Mouse (Mus musculus) kidney, postnatal 0 days (tissue): ENCODE results near the gene Mrpl54. TPM values are rescaled to one million over a fixed set of nuclear protein-coding genes. Genes with fewer than 3 reads are reported as not detected.
A peak's percentile ranks its signal among the peaks of the same experiment; 100 is the strongest.

Source experiments
- ATAC-seq: fragments of 200-750 bp; cut with Nextera tagmentation; replicated peaks from 2 replicates; pipeline ENCODE4 v1.8.0; 2017; ENCODE audit warnings: low read depth, moderate number of reproducible peaks, moderate TSS enrichment, moderate library complexity; ENCODE audit not compliant: low FRiP score
- DNase-seq: peaks from one replicate; pipeline ENCODE4 v3.0.0-alpha.2; 2016; ENCODE audit warnings: low spot score
- H3K27ac ChIP-seq: fragments of 300-500 bp; sonication (generic); 2 replicates; pipeline ENCODE4 v1.5.1; 2014; ENCODE audit warnings: mild to moderate bottlenecking
- H3K27me3 ChIP-seq: fragments of 300-500 bp; sonication (generic); 2 replicates; pipeline ENCODE4 v1.6.1; 2014; ENCODE audit warnings: low read length, mixed read lengths; ENCODE audit not compliant: insufficient read depth
- H3K36me3 ChIP-seq: fragments of 300-500 bp; sonication (generic); 2 replicates; pipeline ENCODE4 v1.6.1; 2014; ENCODE audit warnings: low read length, mixed read lengths; ENCODE audit not compliant: insufficient read depth
- H3K4me1 ChIP-seq: fragments of 300-500 bp; sonication (generic); replicated peaks from 2 replicates; pipeline ENCODE4 v1.6.1; 2014; ENCODE audit warnings: antibody characterized with exemption, low read length, mixed read lengths; ENCODE audit not compliant: insufficient read depth
- H3K4me2 ChIP-seq: fragments of 300-500 bp; sonication (generic); 2 replicates; pipeline ENCODE4 v1.6.1; 2014; ENCODE audit warnings: mild to moderate bottlenecking, low read length, moderate library complexity, mixed read lengths
- H3K4me3 ChIP-seq: fragments of 300-500 bp; sonication (generic); replicated peaks from 2 replicates; pipeline ENCODE4 v1.5.1; 2014; ENCODE audit warnings: low read depth, low read length
- H3K9ac ChIP-seq: fragments of 300-500 bp; sonication (generic); 2 replicates; pipeline ENCODE4 v1.6.1; 2014; ENCODE audit warnings: low read depth, low read length
- H3K9me3 ChIP-seq: fragments of 300-500 bp; sonication (generic); replicated peaks from 2 replicates; pipeline ENCODE4 v1.6.1; 2016; ENCODE audit warnings: low read length, inconsistent platforms, mixed read lengths
- CTCF ChIP-seq: IDR thresholded peaks from 2 replicates; pipeline ENCODE4 v1.5.1; 2016; ENCODE audit warnings: antibody characterized with exemption, low read depth, mild to moderate bottlenecking, moderate library complexity
- WGBS: fragments of 180-500 bp; shearing (Covaris S2); extraction: QIAGEN DNeasy Blood & Tissue Kit; methylation state at CpG from one replicate; pipeline ENCODE4 v1.1.7; 2014; 5-methylcytosine and 5-hydroxymethylcytosine counted together
- polyA plus RNA-seq: library from polyadenylated mRNA; unstranded; fragments of >200 nt; fragmentation: Nextera tagmentation; extraction: Ambion mirVana; gene quantifications from 2 replicates; pipeline ENCODE4 v1.2.1, GENCODE M21; 2015

Gene Mrpl54
- polyA plus RNA-seq, 1 experiment from 2014 or later = 283 TPM

DNA sequence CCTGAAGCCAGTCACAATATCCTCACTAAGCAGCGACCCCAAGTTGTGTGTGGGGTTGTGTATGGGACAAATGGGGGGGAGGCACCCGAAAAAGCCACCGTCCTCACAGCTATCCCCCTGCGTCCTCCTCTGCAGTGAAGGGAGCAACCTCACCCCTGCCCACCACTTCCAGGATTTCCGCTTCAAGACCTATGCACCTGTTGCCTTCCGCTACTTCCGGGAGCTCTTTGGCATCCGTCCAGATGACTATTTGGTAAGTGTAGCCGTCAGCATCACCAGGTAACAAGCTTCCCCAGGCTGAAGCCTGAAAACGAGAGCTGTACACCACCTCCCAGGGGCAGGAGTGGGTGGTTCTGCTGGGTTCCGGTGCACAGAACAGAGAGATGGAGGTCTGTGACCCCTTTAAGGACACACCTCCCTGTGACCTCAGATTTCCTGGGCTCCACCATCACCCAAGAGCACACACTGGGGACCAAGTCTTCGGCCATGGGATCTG lies 39.5 kb upstream of the Mrpl54 start:
- H3K36me3 ChIP-seq = peaks cover 48% of the 10 kb centered on the region

DNA sequence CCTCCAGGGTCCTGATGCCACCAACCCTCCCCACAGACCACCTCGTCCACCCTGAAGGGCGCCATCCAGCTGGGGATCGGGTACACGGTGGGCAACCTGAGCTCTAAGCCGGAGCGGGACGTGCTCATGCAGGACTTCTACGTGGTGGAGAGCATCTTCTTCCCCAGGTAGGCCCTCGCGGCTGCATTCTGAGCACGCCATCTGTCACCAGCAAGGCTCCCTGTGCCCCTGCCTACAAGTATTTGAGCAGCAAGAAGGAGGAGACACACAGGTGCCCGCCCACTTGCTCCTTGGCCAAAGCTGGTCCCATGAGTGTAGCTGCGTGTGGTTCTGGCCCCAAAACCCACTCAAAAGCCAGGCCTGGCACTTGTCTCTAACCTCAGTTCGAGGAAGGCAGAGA lies 38.9 kb upstream of the Mrpl54 start:
- H3K27ac ChIP-seq = no peak overlapping the region
- 97% methylated on average over 14 of the region's 14 CpGs for WGBS
- no peak overlapping the region for H3K4me2 ChIP-seq
- DNase-seq (no peak), ATAC-seq (no peak)
- no peaks in the 10 kb centered on the region for H3K9me3 ChIP-seq
- H3K4me1 ChIP-seq = peaks cover 26% of the 10 kb centered on the region
- no peaks in the 10 kb centered on the region for H3K27me3 ChIP-seq
- no peak overlapping the region for H3K9ac ChIP-seq
- no peak overlapping the region for H3K4me3 ChIP-seq
- TF ChIP-seq CTCF = no peak
- H3K36me3 ChIP-seq = peaks cover 43% of the 10 kb centered on the region

More for the DNA sequence above, 39.5 kb upstream of the Mrpl54 start:
- Histone ChIP-seq H3K4me3 (no peak overlapping the region), H3K27me3 (no peaks in the 10 kb centered on the region), H3K4me2 (no peak overlapping the region), H3K27ac (no peak overlapping the region), H3K9me3 (no peaks in the 10 kb centered on the region), H3K9ac (no peak overlapping the region), H3K4me1 (peaks cover 21% of the 10 kb centered on the region)
- DNase-seq (no peak), ATAC-seq (no peak)
- WGBS = 90% methylated on average over 12 of the region's 12 CpGs
- TF ChIP-seq CTCF = no peak

- peak; percentile 78 for DNase-seq
- peak; percentile 87 for TF ChIP-seq CTCF
- 0 out of 2 replicates have a peak, but pooled peaks have one; percentile 18 for ATAC-seq
- no peaks in the 10 kb centered on the region for H3K9me3 ChIP-seq
- H3K9ac ChIP-seq = no peak overlapping the region
- H3K4me1 ChIP-seq = peaks cover 33% of the 10 kb centered on the region
- peaks cover 35% of the 10 kb centered on the region for H3K36me3 ChIP-seq
- no peaks in the 10 kb centered on the region for H3K27me3 ChIP-seq
- H3K4me2 ChIP-seq = no peak overlapping the region
- no peak overlapping the region for H3K27ac ChIP-seq
- no peak overlapping the region for H3K4me3 ChIP-seq
- WGBS = 17% methylated on average over 8 of the region's 9 CpGs
Observed at GRCm38 (mm10) chr10:81304597-81305238, 38.0 kb upstream of the Mrpl54 start.

- no peak overlapping the region for H3K9ac ChIP-seq
- H3K4me2 ChIP-seq = no peak overlapping the region
- WGBS = 64% methylated on average over 7 of the region's 7 CpGs
- no peak for TF ChIP-seq CTCF
- H3K4me3 ChIP-seq = no peak overlapping the region
- H3K4me1 ChIP-seq = peaks cover 42% of the 10 kb centered on the region
- H3K36me3 ChIP-seq = peaks cover 26% of the 10 kb centered on the region
- no peaks in the 10 kb centered on the region for H3K9me3 ChIP-seq
- no peaks in the 10 kb centered on the region for H3K27me3 ChIP-seq
- H3K27ac ChIP-seq = no peak overlapping the region
- DNase-seq (no peak), ATAC-seq (no peak)
Observed at GRCm38 (mm10) chr10:81303761-81304160, 37.0 kb upstream of the Mrpl54 start.

DNA sequence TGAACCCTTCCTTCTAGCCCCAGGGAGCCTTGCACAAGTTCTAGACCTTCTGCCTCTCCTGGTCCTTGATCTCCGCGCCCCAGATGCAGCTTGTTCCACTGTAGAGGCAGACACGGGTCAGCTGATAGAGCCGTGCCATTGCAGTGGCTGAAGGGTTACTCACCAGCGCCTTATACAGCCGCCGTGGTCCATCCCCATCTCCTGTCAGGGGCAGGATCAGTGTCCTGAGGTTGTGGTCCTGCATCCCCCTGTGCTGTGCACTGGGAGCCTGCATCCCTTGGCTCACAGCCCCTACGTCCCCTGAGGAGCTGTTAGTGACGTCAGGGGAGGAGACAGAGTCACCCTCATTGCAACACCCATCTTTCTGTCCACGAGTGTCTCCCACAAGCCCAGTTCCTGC lies 36.5 kb upstream of the Mrpl54 start:
- Histone ChIP-seq H3K9ac (no peak overlapping the region), H3K9me3 (no peaks in the 10 kb centered on the region), H3K4me3 (no peak overlapping the region), H3K36me3 (peaks cover 26% of the 10 kb centered on the region), H3K27ac (peak overlapping the region; percentile 50; the same call in 1 of the 2 replicates), H3K4me2 (peak overlapping the region; percentile 25; the same call in 1 of the 2 replicates), H3K4me1 (peaks cover 45% of the 10 kb centered on the region), H3K27me3 (no peaks in the 10 kb centered on the region)
- TF ChIP-seq CTCF = no peak
- 65% methylated on average over 10 of the region's 10 CpGs for WGBS
- DNase-seq (no peak), ATAC-seq (no peak)

GRCm38 (mm10) chr10:81302781-81303218 lies 36.1 kb upstream of the Mrpl54 start:
- WGBS = 56% methylated on average over 14 of the region's 14 CpGs
- Histone ChIP-seq H3K9ac (no peak overlapping the region), H3K36me3 (peaks cover 22% of the 10 kb centered on the region), H3K4me3 (no peak overlapping the region), H3K27me3 (no peaks in the 10 kb centered on the region), H3K27ac (peak overlapping the region; percentile 50), H3K4me1 (peaks cover 50% of the 10 kb centered on the region), H3K4me2 (peak overlapping the region; percentile 25; the same call in 1 of the 2 replicates), H3K9me3 (no peaks in the 10 kb centered on the region)
- no peak for ATAC-seq
- peak; percentile 23 for DNase-seq
- no peak for TF ChIP-seq CTCF
